Mouse (Mus musculus): Measurements from ENCODE around the gene Tssc4. TPM values are rescaled to one million over a fixed set of nuclear protein-coding genes. Genes with fewer than 3 reads are reported as not detected.

Gene Tssc4
- polyA plus RNA-seq, 1 experiment from 2014 or later = 33.7 TPM

Other genes with a start within 250 kb of the Tssc4 start
- 0.06 and 0.35 TPM in 2 replicates for gene Th, start 138.1 kb upstream of the Tssc4 start, polyA plus RNA-seq (2015; fragmentation: Nextera tagmentation; extraction: Ambion mirVana)
- 0.29 and 0.91 TPM in 2 replicates for gene Ascl2, start 100.0 kb upstream of the Tssc4 start, polyA plus RNA-seq (2015; fragmentation: Nextera tagmentation; extraction: Ambion mirVana)
- gene Tspan32, start 64.2 kb upstream of the Tssc4 start, polyA plus RNA-seq (2015; fragmentation: Nextera tagmentation; extraction: Ambion mirVana) = 69.6 and 71.3 TPM in 2 replicates
- gene Cd81, start 16.5 kb upstream of the Tssc4 start, polyA plus RNA-seq (2015; fragmentation: Nextera tagmentation; extraction: Ambion mirVana) = 139 and 152 TPM in 2 replicates
- gene Trpm5, start 25.4 kb downstream of the Tssc4 start, polyA plus RNA-seq (2015; fragmentation: Nextera tagmentation; extraction: Ambion mirVana) = 0.78 and 0.83 TPM in 2 replicates
- 0.36 and 0.65 TPM in 2 replicates for gene Kcnq1, start 37.1 kb downstream of the Tssc4 start, polyA plus RNA-seq (2015; fragmentation: Nextera tagmentation; extraction: Ambion mirVana)

Data from liver, embryonic 16.5 days (tissue).